Mouse (Mus musculus) forebrain, embryonic 12.5 days (tissue): ENCODE measurements around the gene Nos3. TPM values are rescaled to one million over a fixed set of nuclear protein-coding genes. Genes with fewer than 3 reads are reported as not detected.

Experiments used
- ATAC-seq: fragments of 200-750 bp; cut with Nextera tagmentation; 2 replicates; pipeline ENCODE4 v1.8.0; 2017; ENCODE audit warnings: moderate TSS enrichment; ENCODE audit not compliant: low FRiP score
- H3K27ac ChIP-seq: fragments of 300-500 bp; sonication (generic); 2 replicates; pipeline ENCODE4 v1.5.1; 2016; ENCODE audit warnings: mild to moderate bottlenecking
- H3K27me3 ChIP-seq: fragments of 300-500 bp; sonication (generic); 2 replicates; pipeline ENCODE4 v1.6.1; 2016; ENCODE audit warnings: mild to moderate bottlenecking
- H3K36me3 ChIP-seq: fragments of 300-500 bp; sonication (generic); replicated peaks from 2 replicates; pipeline ENCODE4 v1.6.1; 2016; ENCODE audit warnings: mild to moderate bottlenecking
- H3K4me1 ChIP-seq: fragments of 300-500 bp; sonication (generic); 2 replicates; pipeline ENCODE4 v1.6.1; 2016
- H3K4me2 ChIP-seq: fragments of 300-500 bp; sonication (generic); 2 replicates; pipeline ENCODE4 v1.6.1; 2016; ENCODE audit warnings: mild to moderate bottlenecking, moderate library complexity
- H3K4me3 ChIP-seq: fragments of 300-500 bp; sonication (generic); replicated peaks from 2 replicates; pipeline ENCODE4 v1.5.1; 2016; ENCODE audit warnings: mild to moderate bottlenecking
- H3K9ac ChIP-seq: fragments of 300-500 bp; sonication (generic); 2 replicates; pipeline ENCODE4 v1.6.1; 2016; ENCODE audit warnings: mild to moderate bottlenecking
- H3K9me3 ChIP-seq: fragments of 300-500 bp; sonication (generic); 2 replicates; pipeline ENCODE4 v1.6.1; 2016
- WGBS: fragments of 180-500 bp; shearing (Covaris S2); methylation state at CpG from one replicate; pipeline ENCODE4 v1.1.7; 2016; 5-methylcytosine and 5-hydroxymethylcytosine counted together
- polyA plus RNA-seq: library from polyadenylated mRNA; unstranded; fragments of >200 nt; fragmentation: Nextera tagmentation; extraction: Ambion mirVana; gene quantifications from 2 replicates; pipeline ENCODE4 v1.2.1, GENCODE M21; 2016

Nos3 gene
- polyA plus RNA-seq, 1 experiment from 2014 or later = 7.2 TPM

GRCm38 (mm10) chr5:24364061-24364460, 549 bp upstream of the Nos3 start:
- Histone ChIP-seq H3K4me1 (peaks cover 8% of the 10 kb centered on the region), H3K27me3 (0 out of 2 replicates have a peak, but pooled peaks cover 2% of the 10 kb centered on the region), H3K36me3 (no peaks in the 10 kb centered on the region), H3K27ac (no peak overlapping the region), H3K4me2 (no peak overlapping the region), H3K9me3 (no peaks in the 10 kb centered on the region), H3K4me3 (no peak overlapping the region), H3K9ac (no peak overlapping the region)
- WGBS = 57% methylated on average over 3 of the region's 3 CpGs
- ATAC-seq = no peak

- H3K4me3 ChIP-seq = no peak overlapping the region
- H3K36me3 ChIP-seq = no peaks in the 10 kb centered on the region
- no peak overlapping the region for H3K4me2 ChIP-seq
- ATAC-seq = no peak
- 86% methylated on average over 10 of the region's 10 CpGs for WGBS
- H3K27me3 ChIP-seq = 0 out of 2 replicates have a peak, but pooled peaks cover 2% of the 10 kb centered on the region
- H3K9ac ChIP-seq = no peak overlapping the region
- H3K9me3 ChIP-seq = no peaks in the 10 kb centered on the region
- H3K4me1 ChIP-seq = peaks cover 8% of the 10 kb centered on the region
- H3K27ac ChIP-seq = no peak overlapping the region
These were observed 353 bp downstream of the Nos3 start for GRCm38 (mm10) chr5:24364963-24365362.

GRCm38 (mm10) chr5:24365528-24365927, 918 bp downstream of the Nos3 start:
- Histone ChIP-seq H3K36me3 (no peaks in the 10 kb centered on the region), H3K4me1 (peaks cover 8% of the 10 kb centered on the region), H3K27ac (no peak overlapping the region), H3K9me3 (no peaks in the 10 kb centered on the region), H3K4me3 (no peak overlapping the region), H3K27me3 (0 out of 2 replicates have a peak, but pooled peaks cover 2% of the 10 kb centered on the region), H3K9ac (no peak overlapping the region), H3K4me2 (no peak overlapping the region)
- WGBS = 50% methylated on average over 5 of the region's 5 CpGs
- ATAC-seq = no peak

GRCm38 (mm10) chr5:24366426-24366825, 1.8 kb downstream of the Nos3 start:
- Histone ChIP-seq H3K9me3 (no peaks in the 10 kb centered on the region), H3K27ac (no peak overlapping the region), H3K36me3 (no peaks in the 10 kb centered on the region), H3K4me2 (no peak overlapping the region), H3K4me1 (peaks cover 3% of the 10 kb centered on the region; the same call in 1 of the 2 replicates), H3K9ac (no peak overlapping the region), H3K4me3 (no peak overlapping the region), H3K27me3 (0 out of 2 replicates have a peak, but pooled peaks cover 2% of the 10 kb centered on the region)
- 88% methylated on average over 9 of the region's 9 CpGs for WGBS
- ATAC-seq = no peak

- Histone ChIP-seq H3K27me3 (0 out of 2 replicates have a peak, but pooled peaks cover 2% of the 10 kb centered on the region), H3K36me3 (no peaks in the 10 kb centered on the region), H3K9ac (no peak overlapping the region), H3K4me2 (no peak overlapping the region), H3K4me3 (no peak overlapping the region), H3K27ac (no peak overlapping the region), H3K9me3 (no peaks in the 10 kb centered on the region), H3K4me1 (peaks cover 6% of the 10 kb centered on the region)
- WGBS = 84% methylated on average over 9 of the region's 9 CpGs
- no peak for ATAC-seq
These were observed 5.2 kb downstream of the Nos3 start for GRCm38 (mm10) chr5:24369767-24370166.

GRCm38 (mm10) chr5:24373807-24374206, 9.2 kb downstream of the Nos3 start:
- Histone ChIP-seq H3K4me3 (no peak overlapping the region), H3K4me2 (no peak overlapping the region), H3K9me3 (no peaks in the 10 kb centered on the region), H3K36me3 (no peaks in the 10 kb centered on the region), H3K27me3 (no peaks in the 10 kb centered on the region; the same call in 1 of the 2 replicates), H3K9ac (no peak overlapping the region), H3K27ac (no peak overlapping the region), H3K4me1 (peaks cover 6% of the 10 kb centered on the region)
- no peak for ATAC-seq
- 66% methylated on average over 5 of the region's 5 CpGs for WGBS

GRCm38 (mm10) chr5:24374216-24374615, 9.6 kb downstream of the Nos3 start:
- Histone ChIP-seq H3K36me3 (no peaks in the 10 kb centered on the region), H3K9ac (no peak overlapping the region), H3K4me3 (no peak overlapping the region), H3K9me3 (no peaks in the 10 kb centered on the region), H3K4me2 (no peak overlapping the region), H3K27me3 (no peaks in the 10 kb centered on the region; the same call in 1 of the 2 replicates), H3K27ac (no peak overlapping the region), H3K4me1 (peaks cover 6% of the 10 kb centered on the region)
- no peak for ATAC-seq
- WGBS = 53% methylated on average over 6 of the region's 6 CpGs

GRCm38 (mm10) chr5:24374666-24375328, 10.2 kb downstream of the Nos3 start:
- 82% methylated on average over 7 of the region's 7 CpGs for WGBS
- no peaks in the 10 kb centered on the region for H3K9me3 ChIP-seq
- peaks cover 6% of the 10 kb centered on the region for H3K4me1 ChIP-seq
- H3K27me3 ChIP-seq = no peaks in the 10 kb centered on the region; the same call in 1 of the 2 replicates
- H3K27ac ChIP-seq = no peak overlapping the region
- ATAC-seq = no peak
- H3K4me2 ChIP-seq = no peak overlapping the region
- no peak overlapping the region for H3K4me3 ChIP-seq
- H3K36me3 ChIP-seq = no peaks in the 10 kb centered on the region
- H3K9ac ChIP-seq = no peak overlapping the region

- Histone ChIP-seq H3K4me3 (no peak overlapping the region), H3K27ac (no peak overlapping the region), H3K4me2 (no peak overlapping the region), H3K9me3 (no peaks in the 10 kb centered on the region), H3K27me3 (no peaks in the 10 kb centered on the region; the same call in 1 of the 2 replicates), H3K36me3 (no peaks in the 10 kb centered on the region), H3K4me1 (peaks cover 11% of the 10 kb centered on the region), H3K9ac (no peak overlapping the region)
- no peak for ATAC-seq
- WGBS = 80% methylated on average over 2 of the region's 2 CpGs
These were observed 14.1 kb downstream of the Nos3 start for GRCm38 (mm10) chr5:24378700-24379099.

- ATAC-seq = no peak
- Histone ChIP-seq H3K9ac (no peak overlapping the region), H3K4me1 (peaks cover 10% of the 10 kb centered on the region), H3K4me2 (no peak overlapping the region), H3K27me3 (peaks cover 2% of the 10 kb centered on the region; the same call in 1 of the 2 replicates), H3K9me3 (no peaks in the 10 kb centered on the region), H3K27ac (no peak overlapping the region), H3K4me3 (no peak overlapping the region), H3K36me3 (no peaks in the 10 kb centered on the region)
- WGBS = 90% methylated on average over 4 of the region's 4 CpGs
These were observed 14.9 kb downstream of the Nos3 start for GRCm38 (mm10) chr5:24379501-24379900.

- Histone ChIP-seq H3K27me3 (peaks cover 12% of the 10 kb centered on the region), H3K4me3 (no peak overlapping the region), H3K4me1 (peaks cover 10% of the 10 kb centered on the region), H3K4me2 (no peak overlapping the region), H3K9me3 (no peaks in the 10 kb centered on the region), H3K27ac (no peak overlapping the region), H3K9ac (no peak overlapping the region), H3K36me3 (no peaks in the 10 kb centered on the region)
- 95% methylated on average over 4 of the region's 4 CpGs for WGBS
- no peak for ATAC-seq
These were observed 15.9 kb downstream of the Nos3 start for GRCm38 (mm10) chr5:24380499-24380898.

- peaks cover 10% of the 10 kb centered on the region for H3K4me1 ChIP-seq
- ATAC-seq = no peak
- WGBS = 70% methylated on average over 6 of the region's 6 CpGs
- no peaks in the 10 kb centered on the region for H3K9me3 ChIP-seq
- no peak overlapping the region for H3K9ac ChIP-seq
- no peak overlapping the region for H3K4me2 ChIP-seq
- no peaks in the 10 kb centered on the region for H3K36me3 ChIP-seq
- H3K27me3 ChIP-seq = peaks cover 22% of the 10 kb centered on the region
- H3K27ac ChIP-seq = no peak overlapping the region
- no peak overlapping the region for H3K4me3 ChIP-seq
These were observed 16.9 kb downstream of the Nos3 start for GRCm38 (mm10) chr5:24381486-24381885.

- H3K27ac ChIP-seq = no peak overlapping the region
- H3K9me3 ChIP-seq = no peaks in the 10 kb centered on the region
- 61% methylated on average over 2 of the region's 2 CpGs for WGBS
- no peak for ATAC-seq
- peaks cover 15% of the 10 kb centered on the region for H3K4me1 ChIP-seq
- no peak overlapping the region for H3K9ac ChIP-seq
- H3K4me3 ChIP-seq = no peak overlapping the region
- H3K36me3 ChIP-seq = no peaks in the 10 kb centered on the region
- H3K4me2 ChIP-seq = no peak overlapping the region
- peaks cover 27% of the 10 kb centered on the region for H3K27me3 ChIP-seq
These were observed 17.4 kb downstream of the Nos3 start for GRCm38 (mm10) chr5:24381988-24382387.
